Mouse (Mus musculus) liver, postnatal 0 days (tissue): ENCODE measurements at regions not wholly inside any gene's neighbourhood (a gene's known extent, or its start where the extent isn't known, plus 50 kb on each side); places are given as distances from the start of the nearest gene placed in this dataset.

ENCODE experiments used
- CTCF ChIP-seq: sonication (generic); IDR thresholded peaks from 2 replicates; pipeline ENCODE4 v1.5.1; 2016; ENCODE audit warnings: antibody characterized with exemption, low read depth
- EP300 ChIP-seq: IDR thresholded peaks from 2 replicates; pipeline ENCODE4 v1.6.1; 2016; ENCODE audit warnings: antibody characterized with exemption, low read depth, mild to moderate bottlenecking

DNA sequence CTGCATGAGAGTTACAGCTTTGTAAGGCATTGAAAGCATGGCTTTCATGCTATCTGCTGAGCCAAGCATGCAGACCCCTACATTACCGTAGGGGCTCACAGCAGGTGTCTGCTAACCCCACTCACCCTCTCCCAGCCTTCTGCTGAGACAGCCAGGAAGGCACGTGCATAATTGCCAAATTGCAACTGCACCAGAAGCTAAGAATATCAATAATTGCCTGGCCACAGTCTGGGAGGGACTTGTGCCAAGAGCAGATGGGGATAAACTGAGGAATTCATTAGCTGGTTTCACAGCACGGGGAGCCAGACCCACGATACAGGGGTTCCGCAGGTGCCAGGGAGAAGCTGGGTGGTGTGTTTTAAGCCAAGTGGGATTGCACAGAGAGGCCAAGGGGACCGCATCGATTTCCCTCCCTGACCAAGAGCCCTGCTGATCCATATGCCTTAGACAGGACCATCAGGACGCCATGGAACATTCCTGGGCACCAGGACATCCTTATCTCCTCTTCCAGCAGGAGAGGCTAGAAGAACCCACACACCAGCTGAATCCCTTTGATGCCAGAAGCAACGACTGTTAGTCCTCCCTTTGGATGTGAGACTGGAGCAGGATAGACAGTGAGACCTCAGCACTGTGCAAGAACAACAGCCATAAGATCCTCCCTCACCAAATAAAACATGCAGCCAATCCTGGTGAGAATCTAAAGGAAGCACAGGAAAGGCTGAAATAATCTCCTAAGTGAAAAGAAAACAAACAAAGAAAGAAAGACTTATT, 84.8 kb upstream of the Glrp1 start:
- no peak for TF ChIP-seq EP300
- no peak for TF ChIP-seq CTCF
